Mouse (Mus musculus): ENCODE results near the gene Bicra. TPM values are rescaled to one million over a fixed set of nuclear protein-coding genes. Genes with fewer than 3 reads are reported as not detected.

The Bicra gene
- 1.4 TPM in 2 replicates for polyA plus RNA-seq (2015; fragmentation: Nextera tagmentation; extraction: Ambion mirVana)

DNA sequence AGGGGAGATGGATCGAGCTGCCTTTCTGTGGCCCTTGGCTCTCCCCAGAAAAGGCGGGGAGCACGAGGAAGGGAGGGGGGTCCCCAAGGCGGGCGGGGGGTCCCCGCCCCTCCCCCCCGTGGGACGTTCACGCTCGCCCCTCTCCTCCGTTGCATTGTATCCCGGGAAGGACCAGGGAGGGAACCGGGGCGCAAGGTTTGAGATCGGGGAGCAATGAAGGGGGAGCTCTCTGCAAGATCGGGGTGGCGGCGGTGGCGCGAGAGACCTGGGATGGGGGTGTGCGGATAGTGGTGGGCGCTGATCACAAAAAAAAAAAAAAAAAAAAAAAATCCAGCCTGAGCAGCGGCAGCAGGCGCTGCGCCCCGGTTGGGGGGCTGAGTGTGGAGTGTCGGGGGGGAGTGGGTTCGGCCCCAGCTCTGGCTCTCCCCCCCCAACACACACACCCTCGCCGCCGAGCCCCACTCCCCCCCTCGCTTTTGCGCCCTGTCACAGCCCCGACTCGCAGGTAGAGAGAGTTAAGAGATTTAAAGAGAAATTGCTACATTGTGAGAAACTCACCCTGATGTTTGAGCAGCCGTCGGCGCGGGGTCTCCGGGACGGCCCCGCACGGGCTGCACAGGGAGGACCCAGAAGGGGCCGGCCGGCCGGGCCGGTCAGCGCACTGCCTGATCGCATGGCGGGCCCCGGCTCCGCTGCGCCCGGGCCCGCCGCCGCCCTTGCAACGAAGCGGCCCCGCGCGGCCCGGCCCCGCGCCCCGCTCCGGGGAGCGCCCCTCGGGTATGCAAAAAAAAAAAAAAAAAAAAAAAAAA lies at the start of gene Bicra:
Bicra (minus strand) TSS at position 584 of the 809 bp plus-strand sequence.
- WGBS (ENCODE audit: insufficient replicate concordance), result under 1% methylated on average over 60 of the region's 69 CpGs
- Histone ChIP-seq H3K36me3 (peaks cover 3% of the 10 kb centered on the region; the same call in 1 of the 2 replicates), H3K4me3 (replicated peaks) (peak within 1 kb of the TSS; percentile 93), H3K27me3 (no peaks in the 10 kb centered on the region), H3K4me1 (replicated peaks) (peaks cover 86% of the 10 kb centered on the region), H3K27ac (peak within 1 kb of the TSS; percentile 95), H3K9me3 (replicated peaks) (no peaks in the 10 kb centered on the region), H3K9ac (peak within 1 kb of the TSS; percentile 95), H3K4me2 (peak within 1 kb of the TSS; percentile 100)
- peak; percentile 75 for DNase-seq
- peak; percentile 52 for ATAC-seq (ENCODE audit: low read depth)

DNA sequence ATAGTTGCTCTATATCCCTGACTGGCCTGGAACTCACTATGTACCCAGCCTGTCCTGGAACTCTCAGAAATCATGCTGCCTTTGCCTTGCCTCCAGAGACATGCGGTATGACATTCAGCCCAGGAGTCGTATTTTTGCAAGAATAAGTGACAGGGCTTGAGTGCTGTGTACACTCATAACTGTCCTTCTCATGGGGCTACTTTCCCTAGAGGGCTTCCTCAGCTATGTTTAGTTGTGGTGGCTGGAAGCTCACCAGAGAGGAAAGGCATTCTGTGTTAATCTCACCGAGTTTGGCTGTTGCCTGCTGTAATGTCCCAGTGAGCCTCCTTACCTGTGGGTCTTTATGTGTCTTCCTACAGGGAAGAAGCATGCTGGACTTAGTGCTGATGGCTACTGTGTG lies 46.9 kb upstream of the Bicra start:
- H3K36me3 ChIP-seq, result no peaks in the 10 kb centered on the region
- no peak for ATAC-seq (ENCODE audit: low read depth)
- H3K27me3 ChIP-seq, result peaks cover 29% of the 10 kb centered on the region
- peaks cover 9% of the 10 kb centered on the region for H3K4me1 ChIP-seq (replicated peaks)
- no peak overlapping the region for H3K4me3 ChIP-seq (replicated peaks)
- H3K4me2 ChIP-seq, result no peak overlapping the region
- 49% methylated on average over 3 of the region's 3 CpGs for WGBS (ENCODE audit: insufficient replicate concordance)
- H3K9me3 ChIP-seq (replicated peaks), result no peaks in the 10 kb centered on the region
- no peak overlapping the region for H3K9ac ChIP-seq
- H3K27ac ChIP-seq, result no peak overlapping the region
- no peak for DNase-seq

DNA sequence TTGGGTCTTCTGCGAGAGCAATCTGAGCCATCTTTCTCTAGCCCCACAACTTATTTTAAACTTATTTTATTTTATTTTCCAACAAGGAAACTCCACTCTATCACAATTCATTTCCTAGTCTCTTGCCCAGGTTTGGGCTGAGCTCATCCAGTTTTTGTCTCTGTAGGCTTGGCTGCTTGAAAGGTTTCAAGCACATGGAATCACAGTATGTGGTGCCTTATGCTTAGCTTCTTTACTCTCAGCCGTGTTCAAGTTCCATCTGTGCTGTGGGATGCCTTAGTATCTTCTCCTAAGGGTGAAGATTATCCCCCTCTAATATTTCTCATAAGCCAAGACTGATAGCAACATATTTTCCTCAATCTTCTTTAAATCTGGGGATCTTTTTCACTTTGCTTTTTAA lies 39.9 kb upstream of the Bicra start:
- H3K4me1 ChIP-seq (replicated peaks), result no peaks in the 10 kb centered on the region
- H3K9me3 ChIP-seq (replicated peaks), result no peaks in the 10 kb centered on the region
- H3K27me3 ChIP-seq, result peaks cover 22% of the 10 kb centered on the region
- H3K9ac ChIP-seq, result no peak overlapping the region
- no peak overlapping the region for H3K4me3 ChIP-seq (replicated peaks)
- 50% methylated on average over 2 of the region's 2 CpGs for WGBS (ENCODE audit: insufficient replicate concordance)
- no peak for ATAC-seq (ENCODE audit: low read depth)
- no peak for DNase-seq
- no peaks in the 10 kb centered on the region for H3K36me3 ChIP-seq
- no peak overlapping the region for H3K27ac ChIP-seq
- H3K4me2 ChIP-seq, result no peak overlapping the region

DNA sequence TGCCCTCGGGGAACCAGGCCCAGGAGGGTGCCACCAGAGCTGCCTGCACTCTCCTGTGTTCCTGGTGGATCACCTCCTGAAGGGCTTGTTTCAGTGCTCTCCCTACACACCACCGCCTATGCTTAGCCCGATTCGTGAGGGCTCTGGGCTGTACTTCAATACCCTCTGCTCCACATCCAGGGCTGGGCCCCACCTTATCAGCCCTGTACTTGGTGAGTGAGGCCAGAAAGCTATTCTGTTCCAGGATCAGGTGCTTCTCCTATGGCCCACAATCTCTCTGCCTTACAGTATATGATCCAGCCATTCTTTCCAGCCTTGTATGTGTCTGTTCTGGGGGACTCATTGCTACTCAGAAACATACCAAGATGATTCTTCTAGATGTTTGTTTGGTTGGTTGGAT lies 35.6 kb upstream of the Bicra start:
- no peak overlapping the region for H3K4me2 ChIP-seq
- peaks cover 17% of the 10 kb centered on the region for H3K27me3 ChIP-seq

DNA sequence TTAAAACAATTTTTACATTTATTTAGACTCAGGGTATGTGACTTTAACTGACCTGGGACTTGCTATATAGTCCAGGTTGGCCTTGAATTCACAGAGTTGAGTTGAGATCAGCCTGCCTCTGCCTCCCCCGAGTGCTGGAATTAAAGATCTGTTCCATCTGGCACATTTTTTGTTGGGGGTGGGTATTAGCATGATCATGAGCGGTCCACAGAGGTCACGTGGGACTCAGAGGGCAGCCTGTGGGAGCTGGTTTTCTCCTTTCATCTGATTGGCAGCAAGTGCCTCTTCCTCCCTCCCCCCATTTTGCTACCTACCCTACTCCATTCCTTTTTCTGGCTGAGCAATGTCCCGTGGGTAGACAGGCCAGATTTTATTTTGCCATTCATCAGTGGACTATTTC lies 32.9 kb upstream of the Bicra start:
- no peak overlapping the region for H3K4me3 ChIP-seq (replicated peaks)
- no peak overlapping the region for H3K9ac ChIP-seq
- ATAC-seq (ENCODE audit: low read depth) (no peak), DNase-seq (no peak)
- 46% methylated on average over 4 of the region's 4 CpGs for WGBS (ENCODE audit: insufficient replicate concordance)
- H3K4me1 ChIP-seq (replicated peaks), result no peaks in the 10 kb centered on the region
- H3K4me2 ChIP-seq, result no peak overlapping the region
- H3K27ac ChIP-seq, result no peak overlapping the region
- H3K9me3 ChIP-seq (replicated peaks), result no peaks in the 10 kb centered on the region
- H3K27me3 ChIP-seq, result peaks cover 14% of the 10 kb centered on the region
- H3K36me3 ChIP-seq, result no peaks in the 10 kb centered on the region

More for the DNA sequence above, 35.6 kb upstream of the Bicra start:
- no peak overlapping the region for H3K27ac ChIP-seq
- H3K4me3 ChIP-seq (replicated peaks), result no peak overlapping the region
- DNase-seq (no peak), ATAC-seq (ENCODE audit: low read depth) (no peak)
- no peaks in the 10 kb centered on the region for H3K36me3 ChIP-seq
- 44% methylated on average over 4 of the region's 4 CpGs for WGBS (ENCODE audit: insufficient replicate concordance)
- no peak overlapping the region for H3K9ac ChIP-seq
- no peaks in the 10 kb centered on the region for H3K9me3 ChIP-seq (replicated peaks)
- no peaks in the 10 kb centered on the region for H3K4me1 ChIP-seq (replicated peaks)

DNA sequence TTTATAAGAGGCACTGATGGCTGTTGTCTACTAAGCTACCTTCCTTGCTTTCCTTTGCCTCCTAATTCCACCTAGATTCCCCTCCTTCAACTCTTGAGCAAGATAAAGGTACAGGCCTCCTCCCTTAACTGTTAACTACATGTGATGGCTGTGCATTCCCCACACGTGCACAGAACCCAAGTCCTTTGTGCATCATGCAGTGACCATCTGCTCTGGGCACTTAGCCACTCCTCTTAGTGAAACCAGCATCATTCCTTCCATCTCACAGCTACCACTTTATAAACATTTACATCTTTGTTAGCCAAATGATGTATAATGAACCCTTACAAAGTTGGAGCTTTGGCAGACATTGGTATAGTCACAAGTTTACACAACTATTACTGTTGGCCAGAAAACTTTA lies 32.2 kb upstream of the Bicra start:
- Histone ChIP-seq H3K36me3 (no peaks in the 10 kb centered on the region), H3K4me1 (replicated peaks) (no peaks in the 10 kb centered on the region), H3K9me3 (replicated peaks) (no peaks in the 10 kb centered on the region), H3K27ac (no peak overlapping the region), H3K4me3 (replicated peaks) (no peak overlapping the region), H3K27me3 (peaks cover 14% of the 10 kb centered on the region), H3K4me2 (no peak overlapping the region), H3K9ac (no peak overlapping the region)
- no peak for ATAC-seq (ENCODE audit: low read depth)
- no peak for DNase-seq
- WGBS (ENCODE audit: insufficient replicate concordance), result 38% methylated on average over 1 of the region's 1 CpGs

DNA sequence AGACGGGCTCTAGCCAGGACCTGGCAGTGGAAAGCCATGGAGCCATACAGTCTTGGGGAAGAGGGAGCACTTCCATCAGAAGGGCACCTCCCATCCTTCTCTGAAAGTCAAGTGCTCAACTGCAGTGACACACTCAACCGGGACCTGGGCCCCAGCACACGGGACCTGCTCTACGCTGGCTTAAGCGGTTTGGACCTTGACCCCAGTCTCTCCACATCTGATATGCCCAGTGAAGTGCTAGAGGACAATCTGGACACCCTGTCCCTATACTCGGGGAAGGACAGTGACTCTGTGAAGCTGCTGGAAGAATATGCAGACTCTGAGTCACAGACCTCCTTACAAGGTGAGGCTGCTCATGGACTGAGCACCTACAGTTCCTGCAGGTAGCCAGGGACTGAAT lies 24.2 kb upstream of the Bicra start:
- WGBS (ENCODE audit: insufficient replicate concordance), result 64% methylated on average over 6 of the region's 6 CpGs
- no peak overlapping the region for H3K27ac ChIP-seq
- H3K9me3 ChIP-seq (replicated peaks), result no peaks in the 10 kb centered on the region
- no peak overlapping the region for H3K4me2 ChIP-seq
- DNase-seq (no peak), ATAC-seq (ENCODE audit: low read depth) (peak; percentile 61)
- no peaks in the 10 kb centered on the region for H3K36me3 ChIP-seq
- peaks cover 9% of the 10 kb centered on the region; the same call in 1 of the 2 replicates for H3K27me3 ChIP-seq
- H3K4me3 ChIP-seq (replicated peaks), result no peak overlapping the region
- no peaks in the 10 kb centered on the region for H3K4me1 ChIP-seq (replicated peaks)
- H3K9ac ChIP-seq, result no peak overlapping the region

DNA sequence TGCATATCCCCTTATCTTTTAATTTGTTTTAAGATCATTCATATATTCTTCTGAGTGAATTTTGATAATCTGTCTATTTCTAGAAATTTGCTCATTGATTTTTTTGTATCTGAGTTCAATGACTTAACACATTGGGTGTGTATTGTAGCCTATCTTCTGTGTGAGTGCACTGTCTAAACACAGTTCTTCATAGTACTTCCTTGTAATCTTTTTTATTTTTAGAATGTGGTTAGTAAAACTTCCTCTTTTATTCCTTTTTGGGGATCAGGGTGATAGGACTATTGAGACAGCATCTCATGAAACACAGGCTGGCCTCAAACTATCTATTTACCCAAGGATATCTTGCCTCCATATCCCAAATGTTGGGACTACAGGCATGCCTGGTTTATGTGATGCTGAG lies 23.1 kb upstream of the Bicra start:
- no peak overlapping the region for H3K27ac ChIP-seq
- no peak for ATAC-seq (ENCODE audit: low read depth)
- no peak overlapping the region for H3K9ac ChIP-seq
- no peak for DNase-seq
- H3K9me3 ChIP-seq (replicated peaks), result no peaks in the 10 kb centered on the region
- no peak overlapping the region for H3K4me3 ChIP-seq (replicated peaks)
- H3K27me3 ChIP-seq, result peaks cover 6% of the 10 kb centered on the region; the same call in 1 of the 2 replicates
- no peaks in the 10 kb centered on the region for H3K36me3 ChIP-seq
- no peak overlapping the region for H3K4me2 ChIP-seq
- H3K4me1 ChIP-seq (replicated peaks), result no peaks in the 10 kb centered on the region

DNA sequence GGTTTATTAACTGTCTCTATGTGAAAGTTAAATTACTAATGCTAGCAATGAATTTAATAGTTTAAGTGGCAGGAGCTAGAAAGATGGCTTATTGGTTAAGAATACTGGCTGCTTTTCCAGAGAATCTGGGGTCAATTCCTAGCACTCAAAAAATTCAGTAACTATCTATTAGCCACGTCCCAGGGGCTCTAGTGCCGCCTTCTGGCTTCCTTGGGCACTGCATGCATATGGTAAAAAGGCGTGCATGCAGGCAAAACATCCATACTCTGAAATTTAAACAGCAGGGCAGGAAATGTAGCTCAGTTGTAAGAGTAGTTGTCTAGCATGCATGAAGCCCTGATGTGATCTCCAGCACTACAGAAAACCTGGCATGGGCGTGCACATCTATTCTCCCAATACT lies 15.8 kb upstream of the Bicra start:
- Histone ChIP-seq H3K36me3 (no peaks in the 10 kb centered on the region), H3K4me1 (replicated peaks) (no peaks in the 10 kb centered on the region), H3K9me3 (replicated peaks) (peaks cover 8% of the 10 kb centered on the region), H3K27me3 (peaks cover 36% of the 10 kb centered on the region), H3K4me2 (no peak overlapping the region), H3K9ac (no peak overlapping the region), H3K27ac (no peak overlapping the region), H3K4me3 (replicated peaks) (no peak overlapping the region)
- DNase-seq, result no peak
- 27% methylated on average over 4 of the region's 4 CpGs for WGBS (ENCODE audit: insufficient replicate concordance)
- ATAC-seq (ENCODE audit: low read depth), result no peak

DNA sequence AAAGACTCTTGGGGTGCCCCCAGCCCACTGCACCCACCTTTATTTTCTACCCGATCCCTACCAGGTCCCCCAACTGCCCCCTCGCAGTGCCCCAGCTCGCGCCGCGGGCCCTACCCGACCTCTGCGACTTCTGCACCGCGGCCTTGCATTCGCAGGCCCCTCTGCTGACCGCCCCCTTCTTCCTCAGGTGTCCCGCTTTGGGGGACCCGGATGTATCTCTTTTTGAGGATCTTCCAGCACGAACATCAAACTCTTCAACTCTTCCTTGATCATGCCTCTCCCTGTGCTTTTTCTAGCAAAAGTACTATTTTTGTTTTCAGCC lies 14.3 kb upstream of the Bicra start:
- DNase-seq (no peak), ATAC-seq (ENCODE audit: low read depth) (no peak)
- Histone ChIP-seq H3K27me3 (peaks cover 39% of the 10 kb centered on the region), H3K4me1 (replicated peaks) (no peaks in the 10 kb centered on the region), H3K9ac (no peak overlapping the region), H3K9me3 (replicated peaks) (peaks cover 8% of the 10 kb centered on the region), H3K4me3 (replicated peaks) (no peak overlapping the region), H3K27ac (no peak overlapping the region), H3K4me2 (no peak overlapping the region), H3K36me3 (no peaks in the 10 kb centered on the region)
- 63% methylated on average over 15 of the region's 15 CpGs for WGBS (ENCODE audit: insufficient replicate concordance)

DNA sequence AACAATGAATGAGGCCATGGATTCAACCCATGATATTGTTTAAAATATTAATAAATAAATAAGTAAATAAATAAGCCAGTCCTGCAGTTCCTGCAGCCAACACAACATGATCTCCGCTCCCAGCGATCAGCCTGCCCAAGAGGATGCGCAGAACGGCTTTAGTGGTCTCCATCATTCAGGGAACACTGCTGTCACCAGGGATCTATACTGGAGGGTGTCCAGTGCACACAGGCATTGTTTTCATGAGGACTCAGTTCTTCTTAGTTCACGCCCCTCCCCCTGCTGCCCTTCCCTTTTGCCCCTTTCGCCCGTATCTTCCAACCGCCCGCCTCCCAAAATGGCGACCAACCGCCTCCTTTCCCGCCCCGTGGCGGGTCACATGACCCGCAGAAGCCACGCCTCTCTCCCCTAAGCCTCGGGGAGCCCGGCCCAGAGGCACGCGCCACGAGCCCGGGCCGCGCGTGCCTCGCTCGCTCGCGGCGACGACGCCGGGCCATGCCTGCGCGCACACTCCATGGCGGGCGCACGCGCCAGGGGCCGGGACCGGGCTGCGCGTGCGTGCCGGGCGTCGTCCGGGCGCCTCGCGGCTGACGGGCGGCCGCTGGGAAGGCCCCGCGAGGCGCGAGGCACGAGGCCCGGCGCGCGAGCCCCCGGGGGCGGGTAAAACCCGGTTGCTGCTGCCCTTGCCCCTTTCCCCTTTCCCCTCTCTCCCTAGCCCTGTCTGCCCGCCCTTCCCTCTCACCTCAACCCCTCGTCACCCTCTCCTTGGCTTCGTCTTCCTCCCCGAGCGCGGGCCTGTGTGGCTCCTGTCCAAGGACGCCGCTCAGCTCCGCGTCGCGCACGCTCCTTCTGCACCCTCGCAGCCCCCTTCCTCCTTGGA lies 13.7 kb upstream of the Bicra start, which contains the start of gene Zfp541:
Zfp541 (plus strand) TSS at position 596 of the 880 bp plus-strand sequence.
- 46% methylated on average over 76 of the region's 80 CpGs for WGBS (ENCODE audit: insufficient replicate concordance)
- Histone ChIP-seq H3K27me3 (peaks cover 39% of the 10 kb centered on the region), H3K4me2 (no peak within 1 kb of the TSS), H3K4me3 (replicated peaks) (no peak within 1 kb of the TSS; the same call in 1 of the 2 replicates), H3K9me3 (replicated peaks) (peaks cover 8% of the 10 kb centered on the region), H3K36me3 (no peaks in the 10 kb centered on the region), H3K9ac (no peak within 1 kb of the TSS), H3K4me1 (replicated peaks) (no peaks in the 10 kb centered on the region), H3K27ac (no peak within 1 kb of the TSS)
- ATAC-seq (ENCODE audit: low read depth) (no peak), DNase-seq (no peak)

Data from liver, embryonic 13.5 days (tissue).